Mouse (Mus musculus): ENCODE data around the gene Ngfr.

DNA sequence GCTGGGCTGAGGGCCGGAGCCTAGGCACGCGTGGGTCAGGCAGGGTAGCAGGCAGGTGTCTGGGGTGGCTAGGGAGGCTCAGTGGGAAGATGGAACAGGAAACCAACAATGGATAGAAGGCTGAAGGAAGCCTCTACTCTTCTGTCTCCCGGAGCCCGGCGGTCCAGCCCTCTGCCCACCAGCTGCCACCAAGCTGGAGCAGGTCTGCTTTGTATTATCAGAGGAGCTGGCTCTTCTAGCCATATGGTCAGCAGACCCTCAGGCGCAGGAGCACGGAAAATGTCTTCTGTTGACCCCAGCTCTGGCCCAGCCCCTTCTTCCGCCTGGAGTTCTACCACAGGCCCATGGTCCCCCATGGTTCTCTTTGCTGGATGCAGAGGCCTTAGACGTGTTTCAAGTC is 22.2 kb downstream of the Ngfr start:
- TF ChIP-seq TCF12 (IDR thresholded peaks at IDR 0.05; ENCODE audit: insufficient read depth, poor library complexity, severe bottlenecking) (no peak), USF1 (IDR thresholded peaks at IDR 0.05; ENCODE audit: low read depth) (no peak), POLR2A (IDR thresholded peaks at IDR 0.05; ENCODE audit: insufficient read length, low read depth) (no peak), TCF3 (IDR thresholded peaks at IDR 0.05; ENCODE audit: insufficient read length, low read depth) (no peak), MAX (IDR thresholded peaks at IDR 0.05; ENCODE audit: low read depth) (no peak), POLR2AphosphoS2 (IDR thresholded peaks at IDR 0.05; ENCODE audit: insufficient read length, low read depth) (no peak), CEBPB (IDR thresholded peaks at IDR 0.05; ENCODE audit: insufficient read depth, poor library complexity, severe bottlenecking) (no peak), MYOD1 (IDR thresholded peaks at IDR 0.05; ENCODE audit: control insufficient read depth in 1 of 3, insufficient read length in 2 of 3, low read depth in 2 of 3) (no peak), E2F4 (IDR thresholded peaks at IDR 0.05; ENCODE audit: insufficient read depth) (no peak), SRF (IDR thresholded peaks at IDR 0.05; ENCODE audit: control insufficient read depth, insufficient read length, low read depth) (no peak), REST (IDR thresholded peaks at IDR 0.05; ENCODE audit: insufficient read depth, insufficient read length) (no peak)
